ENCODE assay signal across 8 mouse cellular contexts in the genomic region with DNA sequence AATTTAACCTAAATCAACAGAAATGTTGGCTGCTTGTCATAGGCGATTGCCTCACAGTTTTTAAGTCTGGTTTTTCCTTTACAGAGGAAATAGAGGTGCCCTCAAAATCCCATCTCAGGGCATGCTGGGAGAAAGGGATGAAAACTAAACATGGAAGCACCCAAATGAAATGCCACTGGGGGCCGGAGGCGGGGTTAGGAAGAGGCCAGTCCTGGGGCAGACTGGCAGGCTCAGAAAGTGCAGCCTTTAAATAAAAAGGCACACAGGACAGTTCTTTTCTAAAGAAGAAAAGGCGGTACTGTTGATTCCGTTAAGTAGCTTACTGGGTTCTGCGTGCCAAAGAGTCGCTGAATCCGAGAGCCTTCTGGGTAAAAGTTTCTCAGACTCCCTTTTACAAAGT.
DNase-seq lines count a peak whose midpoint lies in the region; ATAC-seq and TF ChIP-seq lines count a peak whose summit lies in the region.

No protein-coding gene starts in this region.

- peak overlapping the region; percentile 96 for H3K27ac ChIP-seq in intestine, embryonic 15.5 days
- H3K27ac ChIP-seq in midbrain, postnatal 0 days (ENCODE audit: low read depth, low read length), result 0 out of 2 replicates have a peak overlapping the region, but pooled peaks have one; percentile 18

- peak overlapping the region; percentile 93 for H3K4me3 ChIP-seq in megakaryocyte, embryonic 14.5 days (replicated peaks)
- H3K4me3 ChIP-seq in intestine, embryonic 15.5 days (replicated peaks), result peak overlapping the region; percentile 76
- peak overlapping the region; percentile 62 for H3K4me3 ChIP-seq in midbrain, postnatal 0 days (ENCODE audit: low read depth, low read length)

- ATAC-seq in megakaryocyte, adult 5-6 weeks (ENCODE audit: poor library complexity, severe bottlenecking), result no peak
- peak; percentile 39 for ATAC-seq in intestine, embryonic 15.5 days
- no peak; the same call in 1 of the 2 replicates for ATAC-seq in midbrain, postnatal 0 days (ENCODE audit: low FRiP score)
- ATAC-seq in CD4-positive, CD25-positive, alpha-beta regulatory T cell, adult 4 months, result no peak

- peak overlapping the region; percentile 83 for H3K4me2 ChIP-seq in intestine, embryonic 15.5 days (replicated peaks)
- H3K4me2 ChIP-seq in midbrain, postnatal 0 days (ENCODE audit: low read depth, low read length, poor library complexity, severe bottlenecking), result peak overlapping the region; percentile 96

- peaks cover 5% of the 10 kb centered on the region for H3K9me3 ChIP-seq in megakaryocyte, embryonic 14.5 days
- no peaks in the 10 kb centered on the region for H3K9me3 ChIP-seq in intestine, embryonic 15.5 days
- no peaks in the 10 kb centered on the region for H3K9me3 ChIP-seq in midbrain, postnatal 0 days (ENCODE audit: low read length)

- DNase-seq in adrenal gland, postnatal 25 days, result peak; percentile 10
- no peak for DNase-seq in adrenal gland, adult 2 months
- peak; percentile 23 for DNase-seq in midbrain, postnatal 0 days (ENCODE audit: low spot score)
- no peak for DNase-seq in layer of hippocampus, postnatal 36 days

- H3K27me3 ChIP-seq in megakaryocyte, embryonic 14.5 days (replicated peaks), result peaks cover 49% of the 10 kb centered on the region
- H3K27me3 ChIP-seq in intestine, embryonic 15.5 days (replicated peaks), result no peaks in the 10 kb centered on the region
- no peaks in the 10 kb centered on the region for H3K27me3 ChIP-seq in midbrain, postnatal 0 days (ENCODE audit: insufficient read depth, low read length)

- H3K9ac ChIP-seq in intestine, embryonic 15.5 days, result no peak overlapping the region
- peak overlapping the region; percentile 26 for H3K9ac ChIP-seq in midbrain, postnatal 0 days (replicated peaks; ENCODE audit: low read length, poor library complexity, severe bottlenecking)

- peaks cover 23% of the 10 kb centered on the region for H3K4me1 ChIP-seq in megakaryocyte, embryonic 14.5 days
- H3K4me1 ChIP-seq in intestine, embryonic 15.5 days (replicated peaks), result 0 out of 2 replicates have a peak, but pooled peaks cover 11% of the 10 kb centered on the region
- H3K4me1 ChIP-seq in midbrain, postnatal 0 days (ENCODE audit: insufficient read depth, low read length), result no peaks in the 10 kb centered on the region

- H3K36me3 ChIP-seq in megakaryocyte, embryonic 14.5 days (replicated peaks; ENCODE audit: low read length), result no peaks in the 10 kb centered on the region
- no peaks in the 10 kb centered on the region for H3K36me3 ChIP-seq in intestine, embryonic 15.5 days
- no peaks in the 10 kb centered on the region for H3K36me3 ChIP-seq in midbrain, postnatal 0 days (ENCODE audit: insufficient read depth, low read length)

- 10% methylated on average over 8 of the region's 8 CpGs for WGBS in intestine, embryonic 15.5 days
- WGBS in midbrain, postnatal 0 days, result 4% methylated on average over 8 of the region's 8 CpGs

- no peak for TF ChIP-seq CTCF in midbrain, postnatal 0 days (IDR thresholded peaks at IDR 0.05)

Comparison
In these comparisons a context has a peak if more than half of its experiments do, and no peak if none do; other contexts are left out.
1. DNase-seq: peak in adrenal gland, postnatal 25 days (single experiment) and midbrain, postnatal 0 days (single experiment); none in adrenal gland, adult 2 months (single experiment) and layer of hippocampus, postnatal 36 days (0 of 2).
2. Peak in every context shown above with its lines, with median percentiles within 50 percentile points of each other: H3K4me3 ChIP-seq.